Mouse (Mus musculus) forebrain, embryonic 13.5 days (tissue): ENCODE results near the gene Snap25. TPM values are rescaled to one million over a fixed set of nuclear protein-coding genes. Genes with fewer than 3 reads are reported as not detected.

Experiments
- ATAC-seq: fragments of 200-750 bp; cut with Nextera tagmentation; 2 replicates; pipeline ENCODE4 v1.8.0; 2017
- H3K27ac ChIP-seq: fragments of 300-500 bp; sonication (generic); 2 replicates; pipeline ENCODE4 v1.5.1; 2015; ENCODE audit warnings: inconsistent platforms, mild to moderate bottlenecking, moderate library complexity
- H3K27me3 ChIP-seq: fragments of 300-500 bp; sonication (generic); 2 replicates; pipeline ENCODE4 v1.6.1; 2015; ENCODE audit warnings: mild to moderate bottlenecking, inconsistent platforms
- H3K36me3 ChIP-seq: fragments of 300-500 bp; sonication (generic); 2 replicates; pipeline ENCODE4 v1.6.1; 2015; ENCODE audit warnings: mild to moderate bottlenecking, inconsistent platforms; ENCODE audit not compliant: poor library complexity, severe bottlenecking
- H3K4me1 ChIP-seq: fragments of 300-500 bp; sonication (generic); 2 replicates; pipeline ENCODE4 v1.6.1; 2015; ENCODE audit warnings: inconsistent platforms
- H3K4me2 ChIP-seq: fragments of 300-500 bp; sonication (generic); 2 replicates; pipeline ENCODE4 v1.6.1; 2015; ENCODE audit warnings: inconsistent platforms, mild to moderate bottlenecking, moderate library complexity
- H3K4me3 ChIP-seq: fragments of 300-500 bp; sonication (generic); 2 replicates; pipeline ENCODE4 v1.5.1; 2015; ENCODE audit warnings: mild to moderate bottlenecking, inconsistent platforms
- H3K9ac ChIP-seq: fragments of 300-500 bp; sonication (generic); 2 replicates; pipeline ENCODE4 v1.6.1; 2015; ENCODE audit warnings: mild to moderate bottlenecking, inconsistent platforms
- H3K9me3 ChIP-seq: fragments of 300-500 bp; sonication (generic); replicated peaks from 2 replicates; pipeline ENCODE4 v1.6.1; 2016; ENCODE audit warnings: inconsistent platforms
- WGBS: fragments of 180-500 bp; shearing (Covaris S2); methylation state at CpG from one replicate; pipeline ENCODE4 v1.1.7; 2015; 5-methylcytosine and 5-hydroxymethylcytosine counted together
- polyA plus RNA-seq: library from polyadenylated mRNA; unstranded; fragments of >200 nt; fragmentation: Nextera tagmentation; extraction: Ambion mirVana; gene quantifications from 2 replicates; pipeline ENCODE4 v1.2.1, GENCODE M21; 2015

Gene Snap25
- polyA plus RNA-seq, 1 experiment from 2014 or later: 51.6 TPM

GRCm38 (mm10) chr2:136715531-136715930 is 2.3 kb downstream of the Snap25 start:
- no peak overlapping the region for H3K9ac ChIP-seq
- no peak overlapping the region for H3K4me3 ChIP-seq
- no peak for ATAC-seq

GRCm38 (mm10) chr2:136716400-136716799 is 3.1 kb downstream of the Snap25 start:
- Histone ChIP-seq H3K4me3 (no peak overlapping the region), H3K27me3 (no peaks in the 10 kb centered on the region), H3K9ac (no peak overlapping the region), H3K9me3 (no peaks in the 10 kb centered on the region), H3K27ac (no peak overlapping the region), H3K4me2 (no peak overlapping the region), H3K36me3 (no peaks in the 10 kb centered on the region), H3K4me1 (peaks cover 16% of the 10 kb centered on the region; the same call in 1 of the 2 replicates)
- 89% methylated on average over 1 of the region's 1 CpGs for WGBS
- ATAC-seq: no peak

More at GRCm38 (mm10) chr2:136715531-136715930, 2.3 kb downstream of the Snap25 start:
- peak overlapping the region; percentile 38 for H3K4me2 ChIP-seq
- no peaks in the 10 kb centered on the region for H3K9me3 ChIP-seq
- H3K27me3 ChIP-seq: 0 out of 2 replicates have a peak, but pooled peaks cover 2% of the 10 kb centered on the region
- no peak overlapping the region for H3K27ac ChIP-seq
- no peaks in the 10 kb centered on the region for H3K36me3 ChIP-seq
- peaks cover 19% of the 10 kb centered on the region; the same call in 1 of the 2 replicates for H3K4me1 ChIP-seq
- WGBS: 65% methylated on average over 5 of the region's 5 CpGs

- 28% methylated on average over 4 of the region's 4 CpGs for WGBS
These were observed 7.0 kb downstream of the Snap25 start for GRCm38 (mm10) chr2:136720235-136720634.

GRCm38 (mm10) chr2:136738260-136738659 is 25.0 kb downstream of the Snap25 start:
- Histone ChIP-seq H3K36me3 (no peaks in the 10 kb centered on the region), H3K4me1 (no peaks in the 10 kb centered on the region), H3K4me2 (no peak overlapping the region), H3K4me3 (no peak overlapping the region), H3K27me3 (peaks cover 2% of the 10 kb centered on the region; the same call in 1 of the 2 replicates), H3K9ac (no peak overlapping the region), H3K27ac (no peak overlapping the region), H3K9me3 (0 out of 2 replicates have a peak, but pooled peaks cover 7% of the 10 kb centered on the region)
- ATAC-seq: no peak
- 87% methylated on average over 2 of the region's 2 CpGs for WGBS

More at GRCm38 (mm10) chr2:136720235-136720634, 7.0 kb downstream of the Snap25 start:
- ATAC-seq: no peak
- Histone ChIP-seq H3K36me3 (no peaks in the 10 kb centered on the region), H3K4me1 (no peaks in the 10 kb centered on the region), H3K9ac (no peak overlapping the region), H3K9me3 (no peaks in the 10 kb centered on the region), H3K4me2 (no peak overlapping the region), H3K27me3 (no peaks in the 10 kb centered on the region), H3K27ac (no peak overlapping the region), H3K4me3 (no peak overlapping the region)

- Histone ChIP-seq H3K4me2 (no peak overlapping the region), H3K4me3 (no peak overlapping the region), H3K9ac (no peak overlapping the region), H3K4me1 (peaks cover 15% of the 10 kb centered on the region; the same call in 1 of the 2 replicates), H3K9me3 (0 out of 2 replicates have a peak, but pooled peaks cover 7% of the 10 kb centered on the region), H3K27me3 (peaks cover 2% of the 10 kb centered on the region; the same call in 1 of the 2 replicates), H3K27ac (no peak overlapping the region), H3K36me3 (no peaks in the 10 kb centered on the region)
- no peak for ATAC-seq
- 82% methylated on average over 2 of the region's 2 CpGs for WGBS
These were observed 29.0 kb downstream of the Snap25 start for GRCm38 (mm10) chr2:136742230-136742629.

- Histone ChIP-seq H3K4me3 (no peak overlapping the region), H3K27me3 (peaks cover 2% of the 10 kb centered on the region; the same call in 1 of the 2 replicates), H3K36me3 (no peaks in the 10 kb centered on the region), H3K4me1 (peaks cover 15% of the 10 kb centered on the region; the same call in 1 of the 2 replicates), H3K27ac (peak overlapping the region; percentile 64), H3K4me2 (no peak overlapping the region), H3K9ac (no peak overlapping the region), H3K9me3 (0 out of 2 replicates have a peak, but pooled peaks cover 2% of the 10 kb centered on the region)
- peak; percentile 92 for ATAC-seq
- 67% methylated on average over 2 of the region's 2 CpGs for WGBS
These were observed 31.6 kb downstream of the Snap25 start for GRCm38 (mm10) chr2:136744683-136745326.

- H3K36me3 ChIP-seq: no peaks in the 10 kb centered on the region
- H3K4me3 ChIP-seq: no peak overlapping the region
- no peak overlapping the region for H3K9ac ChIP-seq
- H3K27ac ChIP-seq: peak overlapping the region; percentile 64
- WGBS: 34% methylated on average over 7 of the region's 7 CpGs
- H3K4me2 ChIP-seq: no peak overlapping the region
- H3K27me3 ChIP-seq: peaks cover 2% of the 10 kb centered on the region; the same call in 1 of the 2 replicates
- peaks cover 15% of the 10 kb centered on the region; the same call in 1 of the 2 replicates for H3K4me1 ChIP-seq
- ATAC-seq: 0 out of 2 replicates have a peak, but pooled peaks have one; percentile 25
- H3K9me3 ChIP-seq: no peaks in the 10 kb centered on the region
These were observed 32.2 kb downstream of the Snap25 start for GRCm38 (mm10) chr2:136745327-136745994.

GRCm38 (mm10) chr2:136753682-136754081 is 40.4 kb downstream of the Snap25 start:
- Histone ChIP-seq H3K36me3 (no peaks in the 10 kb centered on the region), H3K4me3 (no peak overlapping the region), H3K9me3 (no peaks in the 10 kb centered on the region), H3K9ac (no peak overlapping the region), H3K4me2 (no peak overlapping the region), H3K27ac (peak overlapping the region; percentile 44), H3K4me1 (peaks cover 6% of the 10 kb centered on the region; the same call in 1 of the 2 replicates), H3K27me3 (peaks cover 6% of the 10 kb centered on the region; the same call in 1 of the 2 replicates)
- WGBS: 30% methylated on average over 3 of the region's 3 CpGs
- ATAC-seq: peak; percentile 83

GRCm38 (mm10) chr2:136758809-136759551 is 45.7 kb downstream of the Snap25 start:
- Histone ChIP-seq H3K36me3 (no peaks in the 10 kb centered on the region), H3K4me2 (no peak overlapping the region), H3K9me3 (no peaks in the 10 kb centered on the region), H3K4me3 (no peak overlapping the region), H3K27ac (no peak overlapping the region), H3K27me3 (peaks cover 6% of the 10 kb centered on the region; the same call in 1 of the 2 replicates), H3K4me1 (peaks cover 6% of the 10 kb centered on the region; the same call in 1 of the 2 replicates), H3K9ac (no peak overlapping the region)
- 26% methylated on average over 5 of the region's 5 CpGs for WGBS
- peak; percentile 68 for ATAC-seq

GRCm38 (mm10) chr2:136778156-136778555 is 64.9 kb downstream of the Snap25 start:
- H3K4me1 ChIP-seq: no peaks in the 10 kb centered on the region
- no peaks in the 10 kb centered on the region for H3K9me3 ChIP-seq
- H3K4me3 ChIP-seq: no peak overlapping the region
- WGBS: 87% methylated on average over 2 of the region's 2 CpGs
- no peak overlapping the region for H3K27ac ChIP-seq
- no peaks in the 10 kb centered on the region for H3K36me3 ChIP-seq
- H3K27me3 ChIP-seq: no peaks in the 10 kb centered on the region
- no peak for ATAC-seq
- H3K4me2 ChIP-seq: no peak overlapping the region
- H3K9ac ChIP-seq: no peak overlapping the region

GRCm38 (mm10) chr2:136778674-136779073 is 65.4 kb downstream of the Snap25 start:
- H3K4me1 ChIP-seq: no peaks in the 10 kb centered on the region
- H3K27me3 ChIP-seq: no peaks in the 10 kb centered on the region
- no peak for ATAC-seq
- no peak overlapping the region for H3K4me2 ChIP-seq
- no peak overlapping the region for H3K27ac ChIP-seq
- H3K4me3 ChIP-seq: no peak overlapping the region
- no peaks in the 10 kb centered on the region for H3K36me3 ChIP-seq
- WGBS: 93% methylated on average over 3 of the region's 3 CpGs
- H3K9me3 ChIP-seq: no peaks in the 10 kb centered on the region
- no peak overlapping the region for H3K9ac ChIP-seq
